Mouse (Mus musculus): ENCODE measurements around the gene Msl2.
A peak's percentile ranks its signal among the peaks of the same experiment; 100 is the strongest.

Msl2 gene

GRCm38 (mm10) chr9:101075091-101075581 is 1.2 kb downstream of the Msl2 start:
- peak; percentile 45 to 65 for DNase-seq

DNA sequence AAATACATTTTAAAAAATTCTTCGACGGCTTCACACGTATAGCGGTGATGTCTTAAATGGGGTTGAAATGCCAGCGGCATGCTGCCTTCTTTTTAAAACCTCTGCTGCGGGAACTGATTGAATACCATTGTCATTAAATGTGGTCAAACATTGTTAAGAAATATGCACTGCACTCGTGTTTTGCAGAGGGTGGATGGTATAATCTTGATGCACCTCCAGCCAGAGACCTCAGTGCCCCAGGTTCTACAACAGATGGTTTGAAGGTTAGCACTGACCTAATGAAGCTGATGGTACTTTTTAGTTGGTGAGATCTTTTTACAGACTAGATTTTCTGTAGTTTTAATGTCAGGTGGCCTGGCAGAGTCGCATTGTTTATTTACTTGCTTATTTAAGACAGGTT is 1.8 kb downstream of the Msl2 start:
- DNase-seq: no peak

GRCm38 (mm10) chr9:101076095-101076875 is 2.4 kb downstream of the Msl2 start:
- peak in 1 of 2 experiments; percentile 18 for DNase-seq

DNA sequence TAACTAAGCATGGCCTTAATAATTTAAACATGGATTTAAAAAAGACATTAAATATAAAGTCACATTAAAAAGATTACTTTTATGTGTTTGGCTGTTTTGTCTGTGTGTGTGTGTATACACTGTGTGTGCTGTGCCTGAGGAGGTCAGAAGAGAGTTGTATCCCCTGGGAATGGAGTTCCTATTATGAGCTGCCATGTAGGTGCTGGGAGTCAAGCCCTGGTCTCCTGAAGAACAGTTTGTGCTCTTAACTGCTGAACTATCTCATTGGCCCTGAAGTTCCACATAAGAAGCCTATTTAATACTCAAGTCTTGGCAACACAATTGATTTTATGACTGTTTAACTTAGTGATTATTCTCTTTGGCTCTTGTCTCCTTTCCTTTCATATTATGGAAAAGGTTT is 3.6 kb downstream of the Msl2 start:
- DNase-seq: no peak

GRCm38 (mm10) chr9:101078579-101078978 is 4.7 kb downstream of the Msl2 start:
- DNase-seq: no peak

- no peak for DNase-seq
Measured at GRCm38 (mm10) chr9:101080046-101080685, 6.3 kb downstream of the Msl2 start.

DNA sequence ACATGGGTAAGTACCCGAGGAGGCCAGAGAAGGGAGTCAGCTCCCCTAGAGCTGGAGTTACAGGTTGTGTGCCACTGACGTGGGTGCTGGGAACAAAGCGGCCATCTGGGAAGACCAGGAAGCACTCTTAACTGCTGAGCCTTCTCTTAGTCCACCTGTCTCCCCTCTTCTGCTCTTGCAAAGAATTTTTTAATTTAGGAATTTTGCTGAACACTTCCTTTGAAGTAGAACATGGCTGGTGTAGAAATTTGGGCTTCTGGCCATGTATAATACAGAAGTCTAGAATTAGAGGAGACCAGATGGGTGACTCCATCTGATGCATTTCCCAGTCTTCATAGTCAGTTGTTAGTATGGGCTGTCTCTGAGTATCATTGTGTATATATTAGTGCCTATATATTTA is 9.8 kb downstream of the Msl2 start:
- no peak for DNase-seq

- DNase-seq: no peak
Measured at GRCm38 (mm10) chr9:101095425-101095824, 21.5 kb downstream of the Msl2 start.

DNA sequence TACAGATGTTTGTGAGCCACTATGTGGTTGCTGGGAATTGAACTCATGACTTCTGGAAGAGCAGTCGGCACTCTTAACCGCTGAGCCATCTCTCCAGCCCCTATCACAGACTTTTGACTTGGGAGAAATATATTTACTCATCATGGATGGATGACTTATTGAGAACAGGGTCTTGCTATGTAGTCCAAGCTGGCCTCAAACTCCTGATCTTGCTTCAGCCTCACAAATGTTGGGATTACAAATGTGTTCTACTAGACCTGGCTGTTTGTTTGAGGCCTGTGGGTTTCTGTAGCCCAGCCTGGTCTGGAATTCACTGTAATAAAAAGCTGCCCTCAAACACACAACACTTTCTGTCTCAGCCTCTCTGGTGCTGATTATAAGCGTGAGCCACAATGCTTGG is 22.6 kb downstream of the Msl2 start:
- no peak for DNase-seq

DNA sequence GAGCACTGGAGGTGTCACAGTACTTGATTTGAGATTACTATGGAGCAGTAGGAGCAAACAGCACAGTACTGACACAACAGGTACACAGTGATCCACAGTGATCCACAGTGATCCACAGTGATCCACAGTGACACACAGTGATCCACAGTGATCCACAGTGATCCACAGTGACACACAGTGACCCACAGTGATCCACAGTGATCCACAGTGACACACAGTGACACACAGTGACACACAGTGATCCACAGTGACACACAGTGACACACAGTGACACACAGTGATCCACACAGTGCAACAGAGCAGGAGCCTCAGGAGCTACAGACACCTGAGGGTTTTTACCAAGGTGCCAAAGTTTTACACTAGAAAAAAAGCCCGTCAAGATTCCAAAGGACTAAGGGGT is 23.6 kb downstream of the Msl2 start:
- DNase-seq: no peak

GRCm38 (mm10) chr9:101099445-101099844 is 25.5 kb downstream of the Msl2 start:
- DNase-seq: no peak

- no peak for DNase-seq
Measured at GRCm38 (mm10) chr9:101100163-101100562, 26.3 kb downstream of the Msl2 start.

GRCm38 (mm10) chr9:101101547-101101946 is 27.6 kb downstream of the Msl2 start:
- no peak for DNase-seq

DNA sequence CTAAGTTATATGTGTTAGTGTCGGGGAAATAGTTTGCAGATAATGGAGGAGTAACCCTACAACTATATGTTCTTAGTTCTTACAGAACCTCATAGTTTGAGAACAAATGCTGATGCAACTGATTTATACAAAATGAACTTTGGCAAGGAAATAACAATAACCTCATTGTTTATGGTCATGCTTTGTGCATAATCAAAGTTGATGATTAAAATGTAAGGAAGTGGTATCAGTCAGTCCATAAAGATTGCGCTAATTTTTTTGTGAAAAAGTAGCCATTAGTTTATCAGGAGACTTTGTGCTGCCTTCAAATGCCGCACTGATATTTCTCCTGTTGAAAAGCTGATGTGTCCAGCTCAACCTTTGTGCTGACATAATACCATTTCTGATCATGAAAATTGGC is 28.4 kb downstream of the Msl2 start:
- no peak for DNase-seq

DNA sequence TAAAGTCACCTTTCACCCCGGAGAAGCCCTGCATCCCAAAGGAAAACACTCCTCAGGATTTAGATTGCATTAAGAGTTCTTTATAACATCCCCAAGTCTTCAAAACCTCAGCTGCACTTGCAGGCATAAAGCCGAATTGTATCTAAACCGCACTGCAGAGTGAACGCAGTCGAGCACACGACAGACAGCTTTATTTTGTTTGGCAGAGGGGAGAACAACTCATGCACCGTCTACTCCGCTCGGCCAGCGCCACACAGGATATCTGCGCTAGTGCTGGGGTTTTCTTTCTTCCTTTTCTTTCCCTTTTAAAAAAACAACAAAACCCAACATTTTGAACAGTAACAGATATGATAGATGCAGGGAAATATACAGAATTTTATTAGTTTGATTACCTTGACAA is 31.0 kb downstream of the Msl2 start:
- peak; percentile 11 to 43 for DNase-seq

GRCm38 (mm10) chr9:101105735-101106134 is 31.8 kb downstream of the Msl2 start:
- no peak for DNase-seq

DNA sequence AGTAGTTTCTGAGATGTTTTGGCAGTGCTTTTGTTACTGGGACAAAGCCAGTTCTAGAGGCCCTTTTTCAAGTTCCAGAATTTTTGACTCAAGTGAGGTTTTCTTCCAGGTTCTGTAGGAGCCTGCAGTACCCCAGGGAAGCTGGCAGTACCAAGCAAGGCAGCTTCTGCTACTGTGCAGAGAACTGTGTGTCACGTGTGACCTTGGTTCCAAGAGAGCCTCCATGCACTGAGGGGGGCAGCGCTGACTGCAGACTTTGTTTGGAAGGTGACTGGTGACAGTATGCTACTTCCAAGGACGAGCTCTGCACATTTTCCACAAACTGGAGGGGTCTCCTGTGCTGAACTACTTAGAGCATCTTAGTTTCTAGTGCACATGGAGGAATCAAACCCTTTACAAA is 33.5 kb downstream of the Msl2 start:
- DNase-seq: no peak

DNA sequence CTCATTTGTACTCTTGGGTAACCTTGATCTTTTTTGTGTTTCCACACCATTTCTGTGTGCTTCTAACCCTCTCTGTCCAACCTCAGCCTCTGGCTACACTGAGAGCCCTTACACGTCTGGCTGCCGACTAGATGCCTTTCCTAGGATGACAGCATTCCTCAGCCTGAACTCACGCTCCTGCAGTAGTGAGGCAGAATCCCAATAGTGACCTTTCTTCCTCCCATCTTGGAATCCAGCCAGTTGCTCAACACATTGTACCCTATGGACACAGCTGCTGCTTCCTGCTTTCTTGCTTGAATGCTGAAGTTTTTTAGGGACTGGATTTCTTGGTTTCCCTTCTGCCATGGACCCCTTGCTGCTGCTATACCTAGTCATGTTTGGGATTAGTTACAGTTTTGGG is 36.1 kb downstream of the Msl2 start:
- peak; percentile 30 to 52 for DNase-seq

- no peak for DNase-seq
Measured at GRCm38 (mm10) chr9:101113317-101113716, 39.4 kb downstream of the Msl2 start.

DNA sequence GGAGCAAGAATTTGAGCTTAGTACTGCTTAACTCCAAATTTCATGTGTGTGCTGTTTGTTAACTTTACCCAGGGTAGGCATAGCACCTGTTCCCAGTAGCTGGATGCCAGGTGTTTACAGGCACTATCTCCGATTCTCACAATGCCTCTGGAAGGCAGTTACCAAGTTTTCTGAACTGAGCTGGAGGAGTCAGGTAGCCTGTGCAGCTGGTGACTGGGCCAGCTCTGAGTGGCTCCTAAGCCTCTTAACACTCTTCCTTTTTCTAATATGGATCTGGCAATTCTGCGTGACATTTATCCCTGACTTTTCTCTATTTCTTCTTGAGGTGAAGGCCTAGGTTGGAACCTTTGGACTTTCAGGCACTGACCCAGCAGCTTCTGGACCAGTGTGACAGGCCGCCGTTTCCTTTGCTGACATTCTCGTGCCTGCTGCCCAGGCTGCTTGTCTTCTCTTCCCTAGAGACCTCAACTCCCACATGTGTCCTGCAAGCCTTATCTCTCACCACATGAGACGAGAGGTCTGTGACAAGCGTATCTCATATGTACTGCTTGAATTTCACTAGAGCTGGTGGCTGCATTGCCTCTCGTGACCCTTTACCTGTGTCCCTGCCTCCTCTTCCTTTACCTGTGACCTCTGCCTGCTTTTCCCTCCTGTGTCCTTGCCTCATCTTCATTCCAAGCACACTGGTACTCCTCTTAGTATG is 40.4 kb downstream of the Msl2 start:
- DNase-seq: no peak

DNA sequence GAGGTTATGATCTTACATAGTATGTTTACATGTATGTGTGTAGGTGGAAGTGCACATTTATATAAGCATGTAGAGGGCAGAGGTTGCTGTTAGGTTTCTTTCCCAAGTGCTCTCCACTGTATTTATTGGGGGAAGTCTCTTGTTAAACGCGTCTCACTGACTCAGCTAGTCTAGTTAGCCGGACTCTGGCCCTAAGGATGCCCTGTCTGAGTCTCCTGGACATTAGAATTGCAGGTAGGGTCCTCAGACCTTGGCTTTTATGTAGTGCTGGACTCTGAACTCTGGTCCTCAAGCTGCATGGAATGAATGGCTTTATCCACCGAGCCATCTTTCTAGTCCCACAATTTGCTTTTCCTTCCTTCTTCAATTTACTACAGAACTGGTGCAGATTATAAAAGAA is 69.7 kb downstream of the Msl2 start:
- DNase-seq: no peak

- no peak for DNase-seq
Measured at GRCm38 (mm10) chr9:101152872-101153271, 79.0 kb downstream of the Msl2 start.

Measured in kidney, postnatal 4 days (tissue).